Mouse (Mus musculus): ENCODE data around the gene Erc2. TPM values are rescaled to one million over a fixed set of nuclear protein-coding genes. Genes with fewer than 3 reads are reported as not detected.

Erc2 gene
- total and polyA plus RNA-seq, 3 experiments = not detected

DNA sequence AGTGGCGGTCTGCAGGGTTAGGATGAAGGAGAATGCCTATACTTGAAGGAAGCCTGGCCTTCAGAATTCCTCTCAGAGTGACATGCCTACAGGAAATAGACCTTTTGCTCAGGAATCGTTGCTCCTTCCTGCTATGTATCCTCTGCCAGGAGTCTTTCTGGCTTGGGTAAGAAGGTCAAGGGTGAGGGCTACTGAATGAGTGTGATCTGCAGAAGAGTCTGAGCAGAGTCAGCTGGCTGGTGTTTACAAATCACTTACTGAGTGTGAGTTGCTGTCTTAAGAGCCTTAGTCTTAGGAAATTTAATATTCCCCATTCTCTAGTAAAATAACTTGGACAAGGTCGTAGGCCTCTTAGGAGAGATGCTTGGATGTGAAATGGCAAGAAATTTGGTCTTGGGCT, 450.3 kb downstream of the Erc2 start:
- no peak for TF ChIP-seq SIN3A (IDR thresholded peaks at IDR 0.05; ENCODE audit: low read length)
- no peak for TF ChIP-seq ZC3H11A (IDR thresholded peaks at IDR 0.05; ENCODE audit: low read depth, low read length)
- TF ChIP-seq MXI1 (IDR thresholded peaks at IDR 0.05; ENCODE audit: low read depth, low read length) = no peak
- Histone ChIP-seq H3K79me2 (replicated peaks; ENCODE audit: control insufficient read depth, extremely low read depth, insufficient read depth, poor library complexity, severe bottlenecking) (no peaks in the 10 kb centered on the region), H3K27me3 (replicated peaks) (no peaks in the 10 kb centered on the region), H3K27ac (ENCODE audit: insufficient read depth, low read depth) (no peak overlapping the region), H3K4me2 (ENCODE audit: insufficient read depth, low read depth, poor library complexity, severe bottlenecking) (no peak overlapping the region), H3K9me3 (replicated peaks; ENCODE audit: low read length) (no peaks in the 10 kb centered on the region), H3K4me1 (ENCODE audit: control insufficient read depth in 1 of 2, insufficient read depth in 2 of 2) (no peaks in the 10 kb centered on the region), H3K4me3 (replicated peaks in 1 of 3; ENCODE audit: low read depth in 2 of 3, low read length in 2 of 3, poor library complexity in 1 of 3) (no peak overlapping the region), H3K36me3 (replicated peaks in 1 of 2; ENCODE audit: control insufficient read depth in 1 of 2, insufficient read depth in 1 of 2, low read length in 1 of 2) (no peaks in the 10 kb centered on the region), H3K9ac (ENCODE audit: insufficient read depth, low read depth) (no peak overlapping the region)
- dilution Hi-C loops (cut with MboI; ENCODE audit: extremely low pct_ligation_motif_present, extremely low pct_unique_long_range_greater_than_20kb, low sequenced_read_pairs) (no loop called here), in situ Hi-C loops (cut with MboI; ENCODE audit: low pct_ligation_motif_present, low pct_unique_long_range_greater_than_20kb, low sequenced_read_pairs) (no loop called here)
- no peak for DNase-seq (ENCODE audit: extremely low read depth)

DNA sequence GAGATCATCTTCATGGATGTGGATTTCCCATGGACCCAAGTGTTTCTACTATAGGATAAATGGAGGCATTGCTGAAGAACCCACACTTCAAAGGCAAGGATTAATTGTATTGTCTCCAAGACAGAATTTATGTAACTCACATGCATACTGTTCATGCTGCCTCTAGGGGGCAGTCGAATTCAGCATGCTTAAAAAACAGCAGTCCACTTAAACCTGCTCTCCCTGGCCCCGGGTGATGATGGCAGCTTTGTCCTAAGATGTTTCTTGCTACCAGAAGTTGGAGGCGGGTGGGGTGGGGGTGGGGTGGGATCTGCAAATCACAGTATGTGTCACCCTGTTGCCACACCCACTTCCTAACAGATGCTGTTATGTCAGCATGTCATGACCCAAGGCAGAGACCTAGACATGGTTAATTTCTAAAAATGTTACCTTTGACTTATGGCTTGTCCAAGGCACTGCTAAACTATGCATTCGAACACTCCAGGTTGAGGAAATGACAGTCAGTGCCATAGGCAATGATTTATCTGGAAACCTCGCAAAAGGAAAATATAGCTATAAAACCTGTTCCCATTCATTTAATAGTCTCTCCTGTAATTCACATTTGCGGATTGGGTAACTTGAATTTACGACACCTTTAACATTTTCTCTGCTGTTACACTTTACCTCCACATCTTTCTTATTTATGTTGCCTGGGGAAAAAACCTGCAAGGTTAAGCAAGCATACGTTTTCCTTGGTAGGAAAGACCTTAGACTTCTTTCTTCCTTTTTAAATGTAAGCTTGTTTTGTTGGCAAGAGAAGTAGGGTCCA, 467.6 kb downstream of the Erc2 start:
- H3K9me3 ChIP-seq (replicated peaks; ENCODE audit: low read length) = no peaks in the 10 kb centered on the region
- no peaks in the 10 kb centered on the region for H3K4me1 ChIP-seq (ENCODE audit: control insufficient read depth in 1 of 2, insufficient read depth in 2 of 2)
- dilution Hi-C loops (cut with MboI; ENCODE audit: extremely low pct_ligation_motif_present, extremely low pct_unique_long_range_greater_than_20kb, low sequenced_read_pairs) = no loop called here
- TF ChIP-seq CTCF (conservative IDR thresholded peaks at IDR 0.05 in 1 of 2, IDR thresholded peaks at IDR 0.05 in 1 of 2; ENCODE audit: low read depth in 2 of 2, low read length in 2 of 2) (peak in 1 of 2 experiments; percentile 24; a peak in 1 of 4 replicates), GABPA (IDR thresholded peaks at IDR 0.05; ENCODE audit: insufficient replicate concordance, low read depth, low read length) (no peak), BHLHE40 (IDR thresholded peaks at IDR 0.05; ENCODE audit: low read depth, low read length) (no peak)
- no peak overlapping the region for H3K4me3 ChIP-seq (replicated peaks in 1 of 3; ENCODE audit: low read depth in 2 of 3, low read length in 2 of 3, poor library complexity in 1 of 3)
- in situ Hi-C loops (cut with MboI; ENCODE audit: low pct_ligation_motif_present, low pct_unique_long_range_greater_than_20kb, low sequenced_read_pairs) = no loop called here
- H3K4me2 ChIP-seq (ENCODE audit: insufficient read depth, low read depth, poor library complexity, severe bottlenecking) = no peak overlapping the region
- no peak overlapping the region for H3K9ac ChIP-seq (ENCODE audit: insufficient read depth, low read depth)
- H3K27me3 ChIP-seq (replicated peaks) = no peaks in the 10 kb centered on the region
- DNase-seq (ENCODE audit: extremely low read depth) = peak; percentile 39
- no peaks in the 10 kb centered on the region for H3K36me3 ChIP-seq (replicated peaks in 1 of 2; ENCODE audit: control insufficient read depth in 1 of 2, insufficient read depth in 1 of 2, low read length in 1 of 2)
- no peak overlapping the region for H3K27ac ChIP-seq (ENCODE audit: insufficient read depth, low read depth)
- H3K79me2 ChIP-seq (replicated peaks; ENCODE audit: control insufficient read depth, extremely low read depth, insufficient read depth, poor library complexity, severe bottlenecking) = no peaks in the 10 kb centered on the region

DNA sequence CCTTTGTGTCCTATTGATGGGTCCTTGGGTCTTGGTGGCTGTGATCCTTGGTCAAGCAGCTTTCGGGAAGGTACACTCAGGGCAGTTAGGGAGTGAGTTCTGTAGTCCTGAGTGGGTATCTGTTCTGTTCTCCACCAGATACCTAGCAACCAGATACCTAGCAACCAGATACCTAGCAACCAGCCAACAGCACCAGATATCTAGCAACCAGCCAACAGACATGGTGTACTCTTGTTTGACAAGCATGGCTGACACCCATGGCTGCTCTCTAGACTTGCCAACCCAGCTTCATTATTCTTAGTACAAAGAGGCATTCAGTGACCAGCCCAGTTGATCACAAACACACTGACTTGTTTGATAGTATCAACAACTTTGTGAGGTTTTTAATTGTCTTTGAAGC, 469.1 kb downstream of the Erc2 start:
- H3K27ac ChIP-seq (ENCODE audit: insufficient read depth, low read depth) = no peak overlapping the region
- dilution Hi-C loops (cut with MboI; ENCODE audit: extremely low pct_ligation_motif_present, extremely low pct_unique_long_range_greater_than_20kb, low sequenced_read_pairs) (no loop called here), in situ Hi-C loops (cut with MboI; ENCODE audit: low pct_ligation_motif_present, low pct_unique_long_range_greater_than_20kb, low sequenced_read_pairs) (no loop called here)
- no peak for DNase-seq (ENCODE audit: extremely low read depth)
- H3K9me3 ChIP-seq (replicated peaks; ENCODE audit: low read length) = no peaks in the 10 kb centered on the region
- no peaks in the 10 kb centered on the region for H3K79me2 ChIP-seq (replicated peaks; ENCODE audit: control insufficient read depth, extremely low read depth, insufficient read depth, poor library complexity, severe bottlenecking)
- H3K4me1 ChIP-seq (ENCODE audit: control insufficient read depth in 1 of 2, insufficient read depth in 2 of 2) = no peaks in the 10 kb centered on the region
- no peak overlapping the region for H3K4me2 ChIP-seq (ENCODE audit: insufficient read depth, low read depth, poor library complexity, severe bottlenecking)
- H3K9ac ChIP-seq (ENCODE audit: insufficient read depth, low read depth) = no peak overlapping the region
- H3K4me3 ChIP-seq (replicated peaks in 1 of 3; ENCODE audit: low read depth in 2 of 3, low read length in 2 of 3, poor library complexity in 1 of 3) = no peak overlapping the region
- no peak for TF ChIP-seq GABPA (IDR thresholded peaks at IDR 0.05; ENCODE audit: insufficient replicate concordance, low read depth, low read length)
- H3K27me3 ChIP-seq (replicated peaks) = no peaks in the 10 kb centered on the region
- no peaks in the 10 kb centered on the region for H3K36me3 ChIP-seq (replicated peaks in 1 of 2; ENCODE audit: control insufficient read depth in 1 of 2, insufficient read depth in 1 of 2, low read length in 1 of 2)

Data from CH12.LX (cell line).